Mouse (Mus musculus): Measurements from ENCODE around the gene Cdh12. TPM values are rescaled to one million over a fixed set of nuclear protein-coding genes. Genes with fewer than 3 reads are reported as not detected.

Cdh12 gene
- polyA plus RNA-seq, 1 experiment from 2014 or later: 1.2 TPM

GRCm38 (mm10) chr15:20944000-20944399 lies 494.9 kb downstream of the Cdh12 start:
- H3K27me3 ChIP-seq: no peaks in the 10 kb centered on the region
- no peak overlapping the region for H3K4me2 ChIP-seq (replicated peaks)
- no peaks in the 10 kb centered on the region for H3K4me1 ChIP-seq
- no peak overlapping the region for H3K27ac ChIP-seq (replicated peaks)
- no peaks in the 10 kb centered on the region for H3K9me3 ChIP-seq
- no peaks in the 10 kb centered on the region for H3K36me3 ChIP-seq
- no peak overlapping the region for H3K4me3 ChIP-seq
- no peak for ATAC-seq (ENCODE audit: low FRiP score, low read depth)
- H3K9ac ChIP-seq (replicated peaks): no peak overlapping the region

- peak; percentile 76 for ATAC-seq (ENCODE audit: low FRiP score, low read depth)
Observed at GRCm38 (mm10) chr15:20967463-20967862, 518.4 kb downstream of the Cdh12 start.

GRCm38 (mm10) chr15:20971041-20971440 lies 522.0 kb downstream of the Cdh12 start:
- Histone ChIP-seq H3K36me3 (no peaks in the 10 kb centered on the region), H3K27me3 (no peaks in the 10 kb centered on the region), H3K4me2 (replicated peaks) (no peak overlapping the region), H3K4me3 (no peak overlapping the region), H3K4me1 (no peaks in the 10 kb centered on the region), H3K27ac (replicated peaks) (no peak overlapping the region), H3K9ac (replicated peaks) (no peak overlapping the region), H3K9me3 (no peaks in the 10 kb centered on the region)
- ATAC-seq (ENCODE audit: low FRiP score, low read depth): no peak
- 91% methylated on average over 2 of the region's 2 CpGs for WGBS

More at GRCm38 (mm10) chr15:20967463-20967862, 518.4 kb downstream of the Cdh12 start:
- H3K27ac ChIP-seq (replicated peaks): no peak overlapping the region
- no peak overlapping the region for H3K4me2 ChIP-seq (replicated peaks)
- no peaks in the 10 kb centered on the region for H3K27me3 ChIP-seq
- no peaks in the 10 kb centered on the region for H3K36me3 ChIP-seq
- H3K9me3 ChIP-seq: no peaks in the 10 kb centered on the region
- no peak overlapping the region for H3K9ac ChIP-seq (replicated peaks)
- H3K4me3 ChIP-seq: no peak overlapping the region
- no peaks in the 10 kb centered on the region for H3K4me1 ChIP-seq
- 20% methylated on average over 2 of the region's 2 CpGs for WGBS

- Histone ChIP-seq H3K27ac (replicated peaks) (no peak overlapping the region), H3K4me3 (no peak overlapping the region), H3K9me3 (no peaks in the 10 kb centered on the region), H3K4me2 (replicated peaks) (no peak overlapping the region), H3K4me1 (no peaks in the 10 kb centered on the region), H3K9ac (replicated peaks) (no peak overlapping the region), H3K27me3 (no peaks in the 10 kb centered on the region), H3K36me3 (no peaks in the 10 kb centered on the region)
- WGBS: 87% methylated on average over 4 of the region's 4 CpGs
- ATAC-seq (ENCODE audit: low FRiP score, low read depth): no peak
Observed at GRCm38 (mm10) chr15:21000541-21000940, 551.5 kb downstream of the Cdh12 start.

GRCm38 (mm10) chr15:21007931-21008330 lies 558.9 kb downstream of the Cdh12 start:
- ATAC-seq (ENCODE audit: low FRiP score, low read depth): peak; percentile 64
- Histone ChIP-seq H3K4me3 (no peak overlapping the region), H3K4me1 (peaks cover 14% of the 10 kb centered on the region; the same call in 1 of the 2 replicates), H3K36me3 (no peaks in the 10 kb centered on the region), H3K27ac (replicated peaks) (0 out of 2 replicates have a peak overlapping the region, but pooled peaks have one; percentile 52), H3K9me3 (no peaks in the 10 kb centered on the region), H3K27me3 (0 out of 2 replicates have a peak, but pooled peaks cover 4% of the 10 kb centered on the region), H3K4me2 (replicated peaks) (no peak overlapping the region), H3K9ac (replicated peaks) (no peak overlapping the region)
- WGBS: 75% methylated on average over 2 of the region's 2 CpGs

- 13% methylated on average over 1 of the region's 1 CpGs for WGBS
- Histone ChIP-seq H3K9ac (replicated peaks) (no peak overlapping the region), H3K4me2 (replicated peaks) (no peak overlapping the region), H3K27ac (replicated peaks) (peak overlapping the region; percentile 52), H3K36me3 (no peaks in the 10 kb centered on the region), H3K27me3 (0 out of 2 replicates have a peak, but pooled peaks cover 4% of the 10 kb centered on the region), H3K9me3 (no peaks in the 10 kb centered on the region), H3K4me1 (peaks cover 14% of the 10 kb centered on the region; the same call in 1 of the 2 replicates), H3K4me3 (no peak overlapping the region)
- peak; percentile 74 for ATAC-seq (ENCODE audit: low FRiP score, low read depth)
Observed at GRCm38 (mm10) chr15:21008487-21008886, 559.4 kb downstream of the Cdh12 start.

- Histone ChIP-seq H3K4me2 (replicated peaks) (no peak overlapping the region), H3K27ac (replicated peaks) (peak overlapping the region; percentile 52), H3K36me3 (no peaks in the 10 kb centered on the region), H3K9me3 (no peaks in the 10 kb centered on the region), H3K4me1 (peaks cover 14% of the 10 kb centered on the region; the same call in 1 of the 2 replicates), H3K9ac (replicated peaks) (no peak overlapping the region), H3K4me3 (no peak overlapping the region), H3K27me3 (0 out of 2 replicates have a peak, but pooled peaks cover 4% of the 10 kb centered on the region)
- 44% methylated on average over 3 of the region's 3 CpGs for WGBS
- peak; percentile 75 for ATAC-seq (ENCODE audit: low FRiP score, low read depth)
Observed at GRCm38 (mm10) chr15:21008969-21009368, 559.9 kb downstream of the Cdh12 start.

GRCm38 (mm10) chr15:21063683-21064082 lies 614.6 kb downstream of the Cdh12 start:
- ATAC-seq (ENCODE audit: low FRiP score, low read depth): no peak
- Histone ChIP-seq H3K36me3 (no peaks in the 10 kb centered on the region), H3K27me3 (no peaks in the 10 kb centered on the region), H3K4me2 (replicated peaks) (no peak overlapping the region), H3K4me1 (no peaks in the 10 kb centered on the region), H3K4me3 (no peak overlapping the region), H3K27ac (replicated peaks) (no peak overlapping the region), H3K9ac (replicated peaks) (no peak overlapping the region), H3K9me3 (no peaks in the 10 kb centered on the region)
- 83% methylated on average over 1 of the region's 1 CpGs for WGBS

- Histone ChIP-seq H3K4me3 (no peak overlapping the region), H3K9me3 (no peaks in the 10 kb centered on the region), H3K4me1 (no peaks in the 10 kb centered on the region), H3K4me2 (replicated peaks) (no peak overlapping the region), H3K27ac (replicated peaks) (no peak overlapping the region), H3K9ac (replicated peaks) (no peak overlapping the region), H3K36me3 (no peaks in the 10 kb centered on the region), H3K27me3 (no peaks in the 10 kb centered on the region)
- WGBS: 78% methylated on average over 2 of the region's 2 CpGs
- ATAC-seq (ENCODE audit: low FRiP score, low read depth): no peak
Observed at GRCm38 (mm10) chr15:21069264-21069663, 620.2 kb downstream of the Cdh12 start.

GRCm38 (mm10) chr15:21092824-21093223 lies 643.8 kb downstream of the Cdh12 start:
- H3K4me1 ChIP-seq: no peaks in the 10 kb centered on the region
- no peaks in the 10 kb centered on the region for H3K36me3 ChIP-seq
- H3K4me3 ChIP-seq: no peak overlapping the region
- H3K9ac ChIP-seq (replicated peaks): no peak overlapping the region
- no peaks in the 10 kb centered on the region for H3K9me3 ChIP-seq
- no peak overlapping the region for H3K27ac ChIP-seq (replicated peaks)
- no peak overlapping the region for H3K4me2 ChIP-seq (replicated peaks)
- no peaks in the 10 kb centered on the region for H3K27me3 ChIP-seq
- no peak for ATAC-seq (ENCODE audit: low FRiP score, low read depth)
- WGBS: 89% methylated on average over 1 of the region's 1 CpGs

- peaks cover 11% of the 10 kb centered on the region for H3K4me1 ChIP-seq
- 0 out of 2 replicates have a peak, but pooled peaks cover 5% of the 10 kb centered on the region for H3K27me3 ChIP-seq
- 16% methylated on average over 11 of the region's 11 CpGs for WGBS
- H3K4me2 ChIP-seq (replicated peaks): peak overlapping the region; percentile 43
- H3K27ac ChIP-seq (replicated peaks): no peak overlapping the region
- peak; percentile 81 for ATAC-seq (ENCODE audit: low FRiP score, low read depth)
- H3K36me3 ChIP-seq: no peaks in the 10 kb centered on the region
- H3K9ac ChIP-seq (replicated peaks): no peak overlapping the region
- peak overlapping the region; percentile 23; the same call in 1 of the 2 replicates for H3K4me3 ChIP-seq
- no peaks in the 10 kb centered on the region for H3K9me3 ChIP-seq
Observed at GRCm38 (mm10) chr15:21109009-21109841, 660.2 kb downstream of the Cdh12 start.

GRCm38 (mm10) chr15:21109889-21110500 lies 660.9 kb downstream of the Cdh12 start:
- Histone ChIP-seq H3K9me3 (no peaks in the 10 kb centered on the region), H3K27ac (replicated peaks) (no peak overlapping the region), H3K27me3 (0 out of 2 replicates have a peak, but pooled peaks cover 5% of the 10 kb centered on the region), H3K36me3 (no peaks in the 10 kb centered on the region), H3K4me1 (peaks cover 11% of the 10 kb centered on the region), H3K4me3 (no peak overlapping the region), H3K4me2 (replicated peaks) (no peak overlapping the region), H3K9ac (replicated peaks) (no peak overlapping the region)
- peak; percentile 67 for ATAC-seq (ENCODE audit: low FRiP score, low read depth)
- 62% methylated on average over 4 of the region's 4 CpGs for WGBS
